Mouse (Mus musculus) right cerebral cortex, adult 18-20 months (tissue): ENCODE measurements at regions not wholly inside any gene's neighbourhood (a gene's known extent, or its start where the extent isn't known, plus 50 kb on each side); places are given as distances from the start of the nearest gene placed in this dataset.
"Not testable (repeated sequence)": the region's sequence is repeated elsewhere in the genome, so short reads cannot be mapped to it uniquely, and the experiment has no call there.

ENCODE experiments used
- DNase-seq: peaks from one replicate; pipeline ENCODE4 v3.0.0; 2022; ENCODE audit warnings: mixed read lengths

GRCm38 (mm10) chr1:14688041-14688440 is 1405.1 kb downstream of the 4930444P10Rik start:
- not testable (repeated sequence) for DNase-seq

GRCm38 (mm10) chr1:14686172-14686571 is 1407.0 kb downstream of the 4930444P10Rik start:
- no peak for DNase-seq

- no peak for DNase-seq
These were observed 1412.7 kb downstream of the 4930444P10Rik start for GRCm38 (mm10) chr1:14680443-14680842.

- no peak for DNase-seq
These were observed 1420.6 kb downstream of the 4930444P10Rik start for GRCm38 (mm10) chr1:14672393-14672999.

- DNase-seq: no peak
These were observed 1430.3 kb downstream of the 4930444P10Rik start for GRCm38 (mm10) chr1:14662706-14663312.

- DNase-seq: no peak
These were observed 1431.3 kb downstream of the 4930444P10Rik start for GRCm38 (mm10) chr1:14661854-14662253.

GRCm38 (mm10) chr1:14650346-14650745 is 1442.8 kb downstream of the 4930444P10Rik start:
- DNase-seq: no peak

- peak; percentile 28 for DNase-seq
These were observed 1457.4 kb downstream of the 4930444P10Rik start for GRCm38 (mm10) chr1:14635642-14636263.

- no peak for DNase-seq
These were observed 1461.1 kb downstream of the 4930444P10Rik start for GRCm38 (mm10) chr1:14631994-14632393.

- DNase-seq: no peak
These were observed 1465.9 kb downstream of the 4930444P10Rik start for GRCm38 (mm10) chr1:14627204-14627603.

- DNase-seq: no peak
These were observed 1466.4 kb downstream of the 4930444P10Rik start for GRCm38 (mm10) chr1:14626685-14627084.

GRCm38 (mm10) chr1:14620922-14621430 is 1472.1 kb downstream of the 4930444P10Rik start:
- DNase-seq: no peak

- no peak for DNase-seq
These were observed 1479.8 kb downstream of the 4930444P10Rik start for GRCm38 (mm10) chr1:14613232-14613894.

GRCm38 (mm10) chr1:14609054-14609453 is 1484.1 kb downstream of the 4930444P10Rik start:
- DNase-seq: no peak

- DNase-seq: no peak
These were observed 1497.2 kb downstream of the 4930444P10Rik start for GRCm38 (mm10) chr1:14595961-14596360.

- DNase-seq: no peak
These were observed 1503.2 kb downstream of the 4930444P10Rik start for GRCm38 (mm10) chr1:14589905-14590304.

GRCm38 (mm10) chr1:14579376-14579775 is 1513.7 kb downstream of the 4930444P10Rik start:
- DNase-seq: no peak

- no peak for DNase-seq
These were observed 1516.9 kb downstream of the 4930444P10Rik start for GRCm38 (mm10) chr1:14576263-14576662.

- DNase-seq: peak; percentile 11
These were observed 1522.6 kb downstream of the 4930444P10Rik start for GRCm38 (mm10) chr1:14570562-14570981.

GRCm38 (mm10) chr1:14570113-14570512 is 1523.0 kb downstream of the 4930444P10Rik start:
- no peak for DNase-seq

- no peak for DNase-seq
These were observed 1526.1 kb downstream of the 4930444P10Rik start for GRCm38 (mm10) chr1:14567006-14567405.

- DNase-seq: no peak
These were observed 1526.7 kb downstream of the 4930444P10Rik start for GRCm38 (mm10) chr1:14566386-14566785.
